Mouse (Mus musculus): Measurements from ENCODE around the gene Gm5129. TPM values are rescaled to one million over a fixed set of nuclear protein-coding genes. Genes with fewer than 3 reads are reported as not detected.
"Not testable (repeated sequence)": the region's sequence is repeated elsewhere in the genome, so short reads cannot be mapped to it uniquely, and the experiment has no call there.

Gene Gm5129
- polyA plus RNA-seq, 1 experiment from 2014 or later: not detected

GRCm38 (mm10) chr5:29747661-29748060, 11.9 kb upstream of the Gm5129 start:
- H3K4me3 ChIP-seq (replicated peaks): no peak overlapping the region
- H3K27ac ChIP-seq: no peak overlapping the region
- H3K36me3 ChIP-seq (replicated peaks): peaks cover 32% of the 10 kb centered on the region
- no peaks in the 10 kb centered on the region for H3K27me3 ChIP-seq
- H3K9ac ChIP-seq: no peak overlapping the region
- H3K4me2 ChIP-seq: no peak overlapping the region
- no peaks in the 10 kb centered on the region for H3K9me3 ChIP-seq
- no peaks in the 10 kb centered on the region for H3K4me1 ChIP-seq
- 100% methylated on average over 2 of the region's 2 CpGs for WGBS
- no peak for ATAC-seq (ENCODE audit: low FRiP score)

- H3K4me3 ChIP-seq (replicated peaks): no peak overlapping the region
- no peaks in the 10 kb centered on the region for H3K9me3 ChIP-seq
- no peak overlapping the region for H3K9ac ChIP-seq
- H3K4me2 ChIP-seq: no peak overlapping the region
- no peak overlapping the region for H3K27ac ChIP-seq
- no peaks in the 10 kb centered on the region for H3K27me3 ChIP-seq
- H3K4me1 ChIP-seq: peaks cover 19% of the 10 kb centered on the region
- WGBS: 85% methylated on average over 4 of the region's 4 CpGs
- ATAC-seq (ENCODE audit: low FRiP score): no peak
- H3K36me3 ChIP-seq (replicated peaks): no peaks in the 10 kb centered on the region
These were observed 5.4 kb upstream of the Gm5129 start for GRCm38 (mm10) chr5:29741093-29741492.

- Histone ChIP-seq H3K9ac (no peak overlapping the region), H3K27ac (no peak overlapping the region), H3K4me1 (peaks cover 19% of the 10 kb centered on the region), H3K36me3 (replicated peaks) (no peaks in the 10 kb centered on the region), H3K9me3 (no peaks in the 10 kb centered on the region), H3K4me2 (no peak overlapping the region), H3K27me3 (no peaks in the 10 kb centered on the region), H3K4me3 (replicated peaks) (no peak overlapping the region)
- WGBS: 86% methylated on average over 1 of the region's 1 CpGs
- no peak for ATAC-seq (ENCODE audit: low FRiP score)
These were observed 4.9 kb upstream of the Gm5129 start for GRCm38 (mm10) chr5:29740651-29741050.

- Histone ChIP-seq H3K27ac (no peak overlapping the region), H3K4me3 (replicated peaks) (no peak overlapping the region), H3K4me1 (peaks cover 27% of the 10 kb centered on the region), H3K9ac (no peak overlapping the region), H3K27me3 (no peaks in the 10 kb centered on the region), H3K9me3 (no peaks in the 10 kb centered on the region), H3K36me3 (replicated peaks) (no peaks in the 10 kb centered on the region), H3K4me2 (0 out of 2 replicates have a peak overlapping the region, but pooled peaks have one; percentile 6)
- no peak for ATAC-seq (ENCODE audit: low FRiP score)
- 87% methylated on average over 4 of the region's 4 CpGs for WGBS
These were observed 2.3 kb upstream of the Gm5129 start for GRCm38 (mm10) chr5:29738076-29738475.

GRCm38 (mm10) chr5:29737471-29737870, 1.7 kb upstream of the Gm5129 start:
- H3K4me2 ChIP-seq: peak overlapping the region; percentile 79
- H3K27ac ChIP-seq: no peak overlapping the region
- H3K9me3 ChIP-seq: no peaks in the 10 kb centered on the region
- no peaks in the 10 kb centered on the region for H3K27me3 ChIP-seq
- ATAC-seq (ENCODE audit: low FRiP score): no peak
- H3K4me3 ChIP-seq (replicated peaks): peak overlapping the region; percentile 98; the same call in 1 of the 2 replicates
- H3K4me1 ChIP-seq: peaks cover 27% of the 10 kb centered on the region
- no peak overlapping the region for H3K9ac ChIP-seq
- no peaks in the 10 kb centered on the region for H3K36me3 ChIP-seq (replicated peaks)
- WGBS: 85% methylated on average over 5 of the region's 5 CpGs

GRCm38 (mm10) chr5:29736942-29737341, 1.2 kb upstream of the Gm5129 start:
- Histone ChIP-seq H3K4me2 (peak overlapping the region; percentile 79), H3K4me3 (replicated peaks) (peak overlapping the region; percentile 98), H3K27me3 (no peaks in the 10 kb centered on the region), H3K4me1 (peaks cover 27% of the 10 kb centered on the region), H3K27ac (no peak overlapping the region), H3K36me3 (replicated peaks) (no peaks in the 10 kb centered on the region), H3K9me3 (no peaks in the 10 kb centered on the region), H3K9ac (peak overlapping the region; percentile 96)
- 68% methylated on average over 9 of the region's 9 CpGs for WGBS
- ATAC-seq (ENCODE audit: low FRiP score): no peak

- 1% methylated on average over 48 of the region's 48 CpGs for WGBS
- no peaks in the 10 kb centered on the region for H3K9me3 ChIP-seq
- H3K9ac ChIP-seq: peak overlapping the region; percentile 96
- peak overlapping the region; percentile 79 for H3K4me2 ChIP-seq
- H3K36me3 ChIP-seq (replicated peaks): no peaks in the 10 kb centered on the region
- H3K27ac ChIP-seq: peak overlapping the region; percentile 96
- ATAC-seq (ENCODE audit: low FRiP score): peak; percentile 78
- peak overlapping the region; percentile 98 for H3K4me3 ChIP-seq (replicated peaks)
- H3K27me3 ChIP-seq: no peaks in the 10 kb centered on the region
- H3K4me1 ChIP-seq: peaks cover 27% of the 10 kb centered on the region
These were observed 551 bp upstream of the Gm5129 start for GRCm38 (mm10) chr5:29736073-29736900.

- Histone ChIP-seq H3K27ac (peak overlapping the region; percentile 96), H3K27me3 (no peaks in the 10 kb centered on the region), H3K4me3 (replicated peaks) (peak overlapping the region; percentile 98), H3K9me3 (no peaks in the 10 kb centered on the region), H3K36me3 (replicated peaks) (no peaks in the 10 kb centered on the region), H3K9ac (peak overlapping the region; percentile 96), H3K4me1 (peaks cover 27% of the 10 kb centered on the region), H3K4me2 (peak overlapping the region; percentile 79)
- 63% methylated on average over 6 of the region's 6 CpGs for WGBS
- no peak for ATAC-seq (ENCODE audit: low FRiP score)
These were observed 765 bp downstream of the Gm5129 start for GRCm38 (mm10) chr5:29734831-29735510.

GRCm38 (mm10) chr5:29726070-29726469, 9.7 kb downstream of the Gm5129 start:
- not testable (repeated sequence) for H3K27me3 ChIP-seq; H3K4me1 ChIP-seq; H3K9me3 ChIP-seq; H3K4me3 ChIP-seq (replicated peaks); H3K4me2 ChIP-seq; H3K27ac ChIP-seq; H3K9ac ChIP-seq; ATAC-seq (ENCODE audit: low FRiP score); H3K36me3 ChIP-seq (replicated peaks)
- 84% methylated on average over 5 of the region's 5 CpGs for WGBS

GRCm38 (mm10) chr5:29725369-29725768, 10.4 kb downstream of the Gm5129 start:
- ATAC-seq (ENCODE audit: low FRiP score): no peak
- no peaks in the 10 kb centered on the region for H3K36me3 ChIP-seq (replicated peaks)
- WGBS: 85% methylated on average over 2 of the region's 2 CpGs
- H3K4me1 ChIP-seq: no peaks in the 10 kb centered on the region
- no peak overlapping the region for H3K4me3 ChIP-seq (replicated peaks)
- H3K4me2 ChIP-seq: no peak overlapping the region
- no peak overlapping the region for H3K9ac ChIP-seq
- no peaks in the 10 kb centered on the region for H3K27me3 ChIP-seq
- no peak overlapping the region for H3K27ac ChIP-seq
- no peaks in the 10 kb centered on the region for H3K9me3 ChIP-seq

GRCm38 (mm10) chr5:29721159-29721558, 14.6 kb downstream of the Gm5129 start:
- H3K36me3 ChIP-seq (replicated peaks): no peaks in the 10 kb centered on the region
- H3K27ac ChIP-seq: no peak overlapping the region
- no peak for ATAC-seq (ENCODE audit: low FRiP score)

GRCm38 (mm10) chr5:29712906-29713305, 22.8 kb downstream of the Gm5129 start:
- Histone ChIP-seq H3K4me2 (no peak overlapping the region), H3K4me3 (replicated peaks) (no peak overlapping the region), H3K9ac (no peak overlapping the region), H3K9me3 (no peaks in the 10 kb centered on the region), H3K27ac (no peak overlapping the region), H3K4me1 (no peaks in the 10 kb centered on the region), H3K27me3 (no peaks in the 10 kb centered on the region), H3K36me3 (replicated peaks) (no peaks in the 10 kb centered on the region)
- ATAC-seq (ENCODE audit: low FRiP score): no peak
- 54% methylated on average over 1 of the region's 1 CpGs for WGBS

More at GRCm38 (mm10) chr5:29721159-29721558, 14.6 kb downstream of the Gm5129 start:
- 16% methylated on average over 1 of the region's 1 CpGs for WGBS
- H3K9me3 ChIP-seq: no peaks in the 10 kb centered on the region
- no peak overlapping the region for H3K4me2 ChIP-seq
- no peak overlapping the region for H3K9ac ChIP-seq
- H3K4me3 ChIP-seq (replicated peaks): no peak overlapping the region
- no peaks in the 10 kb centered on the region for H3K4me1 ChIP-seq
- H3K27me3 ChIP-seq: no peaks in the 10 kb centered on the region
